Mouse (Mus musculus): ENCODE measurements around the gene Pth2. TPM values are rescaled to one million over a fixed set of nuclear protein-coding genes. Genes with fewer than 3 reads are reported as not detected.

Gene Pth2
- total and polyA plus RNA-seq, 3 experiments = not detected

DNA sequence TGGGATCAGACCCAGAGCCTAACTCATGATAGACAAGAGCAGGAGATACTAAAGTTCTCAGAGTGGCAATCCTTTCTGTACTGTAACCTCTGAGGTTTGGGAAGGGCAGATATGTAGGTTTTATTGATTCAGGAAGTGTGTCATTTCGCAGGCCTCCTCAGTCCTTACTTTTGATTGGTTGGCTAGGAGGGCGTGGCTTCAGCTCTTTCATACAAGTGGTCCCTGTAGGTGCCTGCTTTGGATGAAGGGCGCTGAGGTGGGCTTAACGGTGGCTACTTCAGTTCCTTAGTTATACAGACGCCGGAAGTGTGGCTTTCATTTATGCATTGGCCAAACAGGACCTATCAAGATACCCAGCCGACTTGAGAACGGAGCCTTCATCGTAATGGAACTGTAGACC is 25.2 kb upstream of the Pth2 start:
- H3K36me3 ChIP-seq (replicated peaks) = peaks cover 69% of the 10 kb centered on the region
- no peaks in the 10 kb centered on the region for H3K27me3 ChIP-seq (ENCODE audit: insufficient read depth, low read length)
- H3K4me1 ChIP-seq (ENCODE audit: insufficient read depth, low read depth, low read length) = peaks cover 42% of the 10 kb centered on the region
- no peak for TF ChIP-seq TAL1 (conservative IDR thresholded peaks at IDR 0.05; ENCODE audit: low read depth, low read length)
- H3K4me3 ChIP-seq (ENCODE audit: low read depth, low read length) = peak overlapping the region; percentile 47; the same call in 1 of the 2 replicates
- DNase-seq (ENCODE audit: low spot score) = peak; percentile 70
- no peaks in the 10 kb centered on the region for H3K9me3 ChIP-seq (replicated peaks)
- ATAC-seq (ENCODE audit: extremely low read depth, insufficient number of reproducible peaks, low FRiP score, poor library complexity, severe bottlenecking) = peak; percentile 65

DNA sequence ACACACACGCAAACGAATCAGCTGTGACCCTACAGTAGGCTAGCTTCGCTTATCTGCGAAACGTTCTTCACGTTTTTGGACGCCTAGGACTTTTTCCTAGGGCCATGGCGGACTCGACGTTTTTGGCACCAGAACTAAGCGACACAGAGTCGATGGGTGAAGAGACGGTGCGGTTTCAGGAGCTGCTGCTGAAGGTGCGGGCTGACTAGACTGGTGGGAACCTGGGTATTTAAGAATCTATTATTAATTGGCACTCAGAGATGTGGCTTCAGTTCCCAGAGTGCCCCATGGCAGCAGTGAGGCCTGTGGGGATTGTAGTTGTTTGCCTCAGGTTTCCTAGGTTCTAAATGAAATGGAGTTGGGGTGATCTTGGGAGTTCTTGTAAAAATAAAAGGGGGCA is 24.6 kb upstream of the Pth2 start:
- Histone ChIP-seq H3K27me3 (ENCODE audit: insufficient read depth, low read length) (no peaks in the 10 kb centered on the region), H3K36me3 (replicated peaks) (peaks cover 69% of the 10 kb centered on the region), H3K4me1 (ENCODE audit: insufficient read depth, low read depth, low read length) (peaks cover 36% of the 10 kb centered on the region), H3K9me3 (replicated peaks) (no peaks in the 10 kb centered on the region), H3K4me3 (ENCODE audit: low read depth, low read length) (peak overlapping the region; percentile 47; the same call in 1 of the 2 replicates)
- no peak for TF ChIP-seq GATA2 (IDR thresholded peaks at IDR 0.05; ENCODE audit: borderline replicate concordance, low read depth, low read length)
- TF ChIP-seq TAL1 (conservative IDR thresholded peaks at IDR 0.05; ENCODE audit: low read depth, low read length) = no peak
- no peak for TF ChIP-seq POLR2AphosphoS5 (IDR thresholded peaks at IDR 0.05; ENCODE audit: insufficient replicate concordance, low read depth, low read length)
- TF ChIP-seq GATA1 (IDR thresholded peaks at IDR 0.05; ENCODE audit: borderline replicate concordance, low read length) = no peak
- no peak for TF ChIP-seq CTCF (IDR thresholded peaks at IDR 0.05; ENCODE audit: low read depth, low read length)
- ATAC-seq (ENCODE audit: extremely low read depth, insufficient number of reproducible peaks, low FRiP score, poor library complexity, severe bottlenecking) (no peak), DNase-seq (ENCODE audit: low spot score) (no peak)

DNA sequence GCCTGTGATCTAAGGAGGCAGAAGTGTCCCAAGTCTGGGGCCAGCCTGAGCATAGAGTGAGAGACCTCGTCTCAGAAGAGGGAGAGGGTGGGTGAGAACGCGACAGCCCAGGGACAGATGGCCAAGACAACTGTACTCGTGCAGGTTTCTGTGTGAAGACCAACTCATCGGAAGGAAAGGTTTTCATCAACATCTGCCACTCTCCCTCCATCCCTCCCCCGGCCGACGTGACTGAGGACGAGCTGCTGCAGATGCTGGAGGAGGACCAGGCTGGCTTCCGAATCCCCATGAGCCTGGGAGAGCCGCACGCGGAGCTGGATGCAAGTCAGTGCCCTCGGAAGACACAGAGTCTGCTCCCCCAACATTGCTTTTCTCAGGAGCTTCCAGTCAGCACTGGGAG is 23.3 kb upstream of the Pth2 start:
- ATAC-seq (ENCODE audit: extremely low read depth, insufficient number of reproducible peaks, low FRiP score, poor library complexity, severe bottlenecking) (no peak), DNase-seq (ENCODE audit: low spot score) (no peak)
- TF ChIP-seq TAL1 (conservative IDR thresholded peaks at IDR 0.05; ENCODE audit: low read depth, low read length) = no peak
- TF ChIP-seq GATA2 (IDR thresholded peaks at IDR 0.05; ENCODE audit: borderline replicate concordance, low read depth, low read length) = no peak
- TF ChIP-seq GATA1 (IDR thresholded peaks at IDR 0.05; ENCODE audit: borderline replicate concordance, low read length) = no peak
- no peak for TF ChIP-seq CTCF (IDR thresholded peaks at IDR 0.05; ENCODE audit: low read depth, low read length)
- no peak for TF ChIP-seq POLR2AphosphoS5 (IDR thresholded peaks at IDR 0.05; ENCODE audit: insufficient replicate concordance, low read depth, low read length)

DNA sequence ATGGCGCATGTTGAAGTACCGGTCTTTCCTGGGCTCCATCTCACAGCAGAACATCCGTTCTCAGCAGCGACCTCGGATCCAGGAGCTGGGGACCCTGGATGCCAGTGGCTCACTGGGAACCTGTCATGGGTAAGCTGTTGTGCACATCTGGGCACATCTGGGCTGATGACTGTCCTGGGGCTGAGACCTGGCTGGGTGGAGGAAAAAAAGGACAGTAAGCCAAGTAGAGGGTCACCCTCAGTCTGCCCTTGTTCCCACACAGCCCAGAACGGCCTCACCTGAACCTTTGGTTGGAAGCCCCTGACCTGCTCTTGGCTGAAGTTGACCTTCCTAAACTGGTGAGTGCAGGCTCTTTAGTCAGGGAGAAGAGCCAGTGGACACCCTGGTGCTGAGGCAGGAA is 21.8 kb upstream of the Pth2 start:
- Histone ChIP-seq H3K9me3 (replicated peaks) (no peaks in the 10 kb centered on the region), H3K36me3 (replicated peaks) (peaks cover 57% of the 10 kb centered on the region), H3K4me3 (ENCODE audit: low read depth, low read length) (no peak overlapping the region), H3K4me1 (ENCODE audit: insufficient read depth, low read depth, low read length) (peaks cover 47% of the 10 kb centered on the region), H3K27me3 (ENCODE audit: insufficient read depth, low read length) (peaks cover 17% of the 10 kb centered on the region)
- DNase-seq (ENCODE audit: low spot score) = no peak
- TF ChIP-seq CTCF (IDR thresholded peaks at IDR 0.05; ENCODE audit: low read depth, low read length) (no peak), GATA1 (IDR thresholded peaks at IDR 0.05; ENCODE audit: borderline replicate concordance, low read length) (no peak), POLR2AphosphoS5 (IDR thresholded peaks at IDR 0.05; ENCODE audit: insufficient replicate concordance, low read depth, low read length) (no peak), TAL1 (conservative IDR thresholded peaks at IDR 0.05; ENCODE audit: low read depth, low read length) (no peak), GATA2 (IDR thresholded peaks at IDR 0.05; ENCODE audit: borderline replicate concordance, low read depth, low read length) (no peak)
- ATAC-seq (ENCODE audit: extremely low read depth, insufficient number of reproducible peaks, low FRiP score, poor library complexity, severe bottlenecking) = no peak

More for the DNA sequence above, 23.3 kb upstream of the Pth2 start:
- Histone ChIP-seq H3K9me3 (replicated peaks) (no peaks in the 10 kb centered on the region), H3K4me1 (ENCODE audit: insufficient read depth, low read depth, low read length) (peaks cover 36% of the 10 kb centered on the region), H3K27me3 (ENCODE audit: insufficient read depth, low read length) (peaks cover 1% of the 10 kb centered on the region), H3K36me3 (replicated peaks) (peaks cover 59% of the 10 kb centered on the region), H3K4me3 (ENCODE audit: low read depth, low read length) (no peak overlapping the region)

DNA sequence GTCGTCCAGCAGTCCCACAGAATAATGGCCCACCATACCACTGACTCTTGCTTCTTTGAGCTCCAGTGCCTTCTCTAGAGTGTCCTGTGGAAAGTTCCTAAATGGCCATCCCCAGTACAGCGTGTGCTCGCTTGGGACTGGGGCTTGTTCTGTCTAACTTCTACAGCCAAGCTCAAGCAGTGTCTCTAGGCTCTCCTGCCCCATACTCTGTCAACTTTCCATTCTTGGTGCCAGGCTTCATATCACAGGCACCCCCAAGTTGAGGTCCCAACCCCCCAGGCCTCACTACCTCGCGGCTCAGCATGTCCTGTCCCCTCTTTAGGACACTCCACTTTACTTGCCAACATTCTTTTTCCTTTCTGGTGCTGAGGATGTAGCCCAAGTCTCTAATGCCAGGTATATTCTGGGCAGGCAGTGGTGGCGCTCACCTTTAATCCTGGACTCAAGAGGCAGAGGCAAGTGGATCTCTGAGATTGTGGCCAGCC is 20.4 kb upstream of the Pth2 start:
- no peaks in the 10 kb centered on the region for H3K9me3 ChIP-seq (replicated peaks)
- peaks cover 45% of the 10 kb centered on the region for H3K4me1 ChIP-seq (ENCODE audit: insufficient read depth, low read depth, low read length)
- ATAC-seq (ENCODE audit: extremely low read depth, insufficient number of reproducible peaks, low FRiP score, poor library complexity, severe bottlenecking) = no peak
- no peak overlapping the region for H3K4me3 ChIP-seq (ENCODE audit: low read depth, low read length)
- peaks cover 57% of the 10 kb centered on the region for H3K36me3 ChIP-seq (replicated peaks)
- TF ChIP-seq CTCF (IDR thresholded peaks at IDR 0.05; ENCODE audit: low read depth, low read length) (no peak), GATA1 (IDR thresholded peaks at IDR 0.05; ENCODE audit: borderline replicate concordance, low read length) (no peak), GATA2 (IDR thresholded peaks at IDR 0.05; ENCODE audit: borderline replicate concordance, low read depth, low read length) (no peak)
- H3K27me3 ChIP-seq (ENCODE audit: insufficient read depth, low read length) = peaks cover 30% of the 10 kb centered on the region
- no peak for DNase-seq (ENCODE audit: low spot score)

DNA sequence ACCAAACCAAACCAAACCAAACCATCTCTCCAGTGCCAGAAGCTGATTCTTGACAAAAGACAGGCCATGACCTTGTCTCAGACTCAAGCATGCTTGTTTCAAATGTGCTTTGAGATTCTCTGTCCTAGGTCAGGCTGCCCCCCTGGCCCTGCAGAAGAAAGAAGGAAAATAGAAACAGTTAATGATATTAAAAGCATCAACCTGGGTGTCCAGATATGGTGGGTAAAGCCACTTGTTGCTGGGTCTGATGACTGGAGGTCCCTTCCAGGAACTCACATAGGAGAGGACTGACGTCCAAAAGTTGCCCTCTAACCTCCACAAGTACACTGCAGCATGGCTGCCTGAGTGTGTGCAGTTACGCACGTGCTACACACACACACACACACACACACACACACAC is 19.9 kb upstream of the Pth2 start:
- TF ChIP-seq GATA1 (IDR thresholded peaks at IDR 0.05; ENCODE audit: borderline replicate concordance, low read length) (no peak), CTCF (IDR thresholded peaks at IDR 0.05; ENCODE audit: low read depth, low read length) (no peak), TAL1 (conservative IDR thresholded peaks at IDR 0.05; ENCODE audit: low read depth, low read length) (no peak), GATA2 (IDR thresholded peaks at IDR 0.05; ENCODE audit: borderline replicate concordance, low read depth, low read length) (no peak), POLR2AphosphoS5 (IDR thresholded peaks at IDR 0.05; ENCODE audit: insufficient replicate concordance, low read depth, low read length) (no peak)
- Histone ChIP-seq H3K9me3 (replicated peaks) (no peaks in the 10 kb centered on the region), H3K4me3 (ENCODE audit: low read depth, low read length) (no peak overlapping the region), H3K4me1 (ENCODE audit: insufficient read depth, low read depth, low read length) (peaks cover 39% of the 10 kb centered on the region), H3K27me3 (ENCODE audit: insufficient read depth, low read length) (peaks cover 36% of the 10 kb centered on the region), H3K36me3 (replicated peaks) (peaks cover 53% of the 10 kb centered on the region)
- DNase-seq (ENCODE audit: low spot score) (no peak), ATAC-seq (ENCODE audit: extremely low read depth, insufficient number of reproducible peaks, low FRiP score, poor library complexity, severe bottlenecking) (no peak)

Data from G1E (cell line).